Mouse (Mus musculus) neural tube, embryonic 10.5 days (tissue): ENCODE measurements around the gene C8g.

Experiments used
- DNase-seq: peaks from one replicate; pipeline ENCODE4 v3.0.0-alpha.2; 2017; ENCODE audit warnings: low spot score; ENCODE audit errors: extremely low spot score

C8g gene

GRCm38 (mm10) chr2:25501593-25502486, at the start of gene C8g:
Gene C8g (minus strand): TSS chr2:25501719.
- no peak for DNase-seq

GRCm38 (mm10) chr2:25551186-25551585, 49.7 kb upstream of the C8g start:
- no peak for DNase-seq

- DNase-seq, result no peak
Observed at GRCm38 (mm10) chr2:25549021-25549991, 47.8 kb upstream of the C8g start.

- peak; percentile 96 for DNase-seq
Observed at GRCm38 (mm10) chr2:25546811-25547491, 45.4 kb upstream of the C8g start, which contains the start of gene Traf2. Gene Traf2 (minus strand): TSS chr2:25546940.

DNA sequence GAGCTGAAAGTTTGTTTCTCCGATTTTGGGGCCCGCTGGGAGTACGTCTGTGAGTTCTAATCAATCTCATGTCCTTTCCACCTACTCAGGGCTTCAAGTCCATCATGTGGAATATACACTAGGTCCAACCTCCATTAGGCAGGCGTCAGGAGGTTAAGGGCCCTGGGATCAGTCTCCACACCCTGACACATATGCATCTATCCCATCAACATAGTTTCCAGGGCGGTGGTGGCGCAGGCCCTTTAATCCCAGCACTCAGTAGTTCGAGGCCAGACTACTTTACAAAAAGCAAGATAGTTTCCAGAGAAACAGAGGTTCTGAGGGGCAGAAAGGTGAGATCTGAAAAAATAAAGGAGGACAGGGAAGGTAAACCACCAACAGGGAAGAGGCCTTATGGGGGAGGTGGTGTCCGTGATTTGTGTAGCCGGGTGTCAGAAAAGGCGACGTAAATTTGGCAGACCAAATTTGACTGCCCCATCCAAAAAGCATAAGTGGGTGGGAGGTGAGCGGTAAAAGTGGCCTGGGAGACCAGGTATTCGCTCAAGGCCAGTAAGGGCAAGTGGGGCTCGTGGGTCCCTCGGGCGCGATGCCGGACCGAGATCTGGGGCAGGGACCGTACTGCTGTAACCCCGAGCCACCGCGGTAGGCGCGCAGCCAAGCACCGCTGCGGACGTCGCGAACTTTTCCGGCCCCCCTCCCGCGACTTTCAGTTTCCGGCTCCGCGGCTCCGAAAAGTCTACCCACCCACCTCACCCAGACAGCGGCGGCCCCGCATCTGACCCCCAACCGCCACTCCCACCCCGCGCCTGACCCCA, 44.7 kb upstream of the C8g start:
- DNase-seq, result no peak

DNA sequence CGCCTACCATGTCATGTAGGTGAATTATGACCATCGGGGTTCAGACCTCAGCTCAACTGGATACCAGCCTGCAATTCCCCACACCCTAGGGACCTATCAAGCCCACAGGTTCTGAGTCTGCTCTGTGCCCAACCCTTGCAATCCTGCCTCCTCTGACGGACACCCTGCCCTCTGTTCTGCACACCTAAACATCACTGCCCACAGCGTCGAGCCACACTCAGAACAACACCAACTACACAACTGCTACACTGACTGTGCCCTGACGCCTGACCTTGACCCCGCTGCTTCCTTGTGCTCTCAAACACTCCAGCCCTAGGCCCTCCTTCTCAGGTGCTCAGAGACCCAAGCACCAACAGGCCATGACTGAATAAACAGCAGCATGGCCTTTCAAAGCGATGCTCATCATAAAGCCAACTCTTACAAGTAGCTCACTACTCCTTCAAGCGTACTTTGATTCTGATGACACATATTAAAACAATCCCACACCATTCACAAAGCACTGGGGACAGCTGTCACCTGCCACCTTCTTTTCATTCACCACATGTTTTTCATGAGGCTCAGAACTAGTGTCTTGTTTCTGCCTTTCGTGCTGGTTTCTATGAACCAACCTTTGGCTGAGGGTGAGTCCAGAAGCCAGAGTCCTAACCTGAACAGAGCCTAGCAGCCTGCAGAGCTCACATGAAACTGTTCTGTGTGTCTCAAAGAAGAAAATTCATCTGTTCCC, 40.3 kb upstream of the C8g start:
- DNase-seq, result no peak

DNA sequence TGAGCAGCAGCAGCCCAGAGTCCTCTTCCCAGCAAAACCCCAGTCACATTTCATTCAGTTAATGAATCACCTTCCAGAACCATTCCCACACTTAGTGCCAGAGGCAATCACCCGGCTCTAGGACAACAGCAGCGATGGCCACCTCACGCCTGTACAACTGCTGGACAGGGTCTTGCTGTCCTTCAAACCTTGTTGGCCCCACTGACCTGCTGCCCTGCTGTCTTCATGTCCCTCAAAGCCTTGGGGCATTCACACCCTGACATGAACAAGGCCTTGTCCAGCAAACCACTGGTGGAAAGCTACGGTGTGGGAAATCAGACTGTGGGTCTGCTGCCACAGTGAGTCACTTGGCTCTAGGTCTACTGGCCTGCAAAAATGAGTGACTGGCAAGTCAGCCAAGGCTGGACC, 39.0 kb upstream of the C8g start:
- DNase-seq, result no peak

DNA sequence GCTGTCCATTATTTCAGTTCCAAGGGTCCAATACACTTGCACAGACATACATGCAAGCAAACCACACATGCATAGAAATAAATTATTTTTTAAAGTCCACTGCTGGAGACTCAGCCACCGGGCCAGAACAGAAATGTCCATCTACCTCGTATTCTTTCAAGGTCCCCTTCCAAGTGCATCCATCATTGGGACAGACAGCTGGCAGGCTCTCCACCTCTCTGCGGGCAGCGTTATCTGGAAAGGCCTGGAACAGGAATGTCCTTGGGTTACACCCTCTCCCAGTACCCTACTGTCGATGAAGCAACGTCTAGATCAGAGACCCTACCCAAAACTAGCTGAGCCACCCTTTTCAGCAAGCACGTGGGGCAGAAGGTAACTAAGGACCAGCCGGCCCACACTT, 35.0 kb upstream of the C8g start:
- no peak for DNase-seq

DNA sequence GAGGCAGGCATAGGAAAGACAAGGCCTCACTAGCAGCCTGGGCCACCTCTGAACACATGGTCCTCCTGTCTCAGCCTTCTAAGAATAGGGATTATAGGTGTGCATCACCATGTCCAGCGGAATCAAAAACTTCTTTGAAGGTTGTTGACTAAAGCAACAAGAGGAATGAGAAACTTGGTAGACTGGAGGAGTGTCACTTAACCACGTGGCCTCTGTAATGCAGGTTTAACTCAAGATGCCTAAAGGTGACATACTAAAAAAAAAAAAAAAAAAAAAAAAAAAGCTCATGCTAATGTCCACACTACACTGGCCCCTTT, 33.3 kb upstream of the C8g start:
- DNase-seq, result no peak

GRCm38 (mm10) chr2:25534178-25534865, 32.8 kb upstream of the C8g start:
- DNase-seq, result no peak

- no peak for DNase-seq
Observed at GRCm38 (mm10) chr2:25533707-25534106, 32.2 kb upstream of the C8g start.

DNA sequence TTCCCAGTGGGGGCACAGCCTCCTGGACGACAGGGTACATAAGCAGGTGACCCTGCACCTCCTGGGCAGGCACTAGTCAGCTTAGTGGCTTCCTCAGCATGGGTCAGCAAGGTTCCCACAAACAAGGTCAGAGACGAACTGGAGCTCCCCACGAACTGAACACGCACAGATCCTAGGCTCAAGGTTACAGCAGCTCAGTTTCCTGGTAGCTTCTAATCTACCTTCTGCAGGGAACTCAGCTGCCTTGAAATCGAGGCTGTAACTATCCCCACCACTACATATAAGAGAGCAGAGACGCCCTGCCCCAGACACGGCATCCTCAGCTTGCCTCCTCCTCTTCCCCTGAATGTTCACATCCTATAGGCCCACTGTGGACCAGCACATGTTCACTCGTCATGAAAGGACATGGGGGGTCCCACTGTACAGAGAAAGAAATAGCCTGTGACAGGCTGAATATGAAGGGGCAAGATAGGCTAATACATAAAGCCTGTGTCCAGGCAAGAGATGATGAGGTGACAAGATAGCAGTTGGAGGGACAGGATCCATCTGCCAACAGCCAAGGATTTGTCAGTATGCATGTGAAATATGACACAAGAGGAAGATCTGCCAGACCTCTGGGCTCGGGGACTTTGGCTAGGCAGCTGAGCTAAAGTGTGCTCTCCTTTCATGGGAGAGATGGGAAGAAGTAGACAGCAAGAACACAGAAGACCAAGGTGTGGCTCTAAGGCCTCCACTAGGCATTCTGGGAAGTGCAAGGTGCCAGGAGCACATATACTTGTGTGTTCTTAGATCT, 25.2 kb upstream of the C8g start:
- no peak for DNase-seq

GRCm38 (mm10) chr2:25509912-25510311, 8.4 kb upstream of the C8g start:
- DNase-seq, result no peak

DNA sequence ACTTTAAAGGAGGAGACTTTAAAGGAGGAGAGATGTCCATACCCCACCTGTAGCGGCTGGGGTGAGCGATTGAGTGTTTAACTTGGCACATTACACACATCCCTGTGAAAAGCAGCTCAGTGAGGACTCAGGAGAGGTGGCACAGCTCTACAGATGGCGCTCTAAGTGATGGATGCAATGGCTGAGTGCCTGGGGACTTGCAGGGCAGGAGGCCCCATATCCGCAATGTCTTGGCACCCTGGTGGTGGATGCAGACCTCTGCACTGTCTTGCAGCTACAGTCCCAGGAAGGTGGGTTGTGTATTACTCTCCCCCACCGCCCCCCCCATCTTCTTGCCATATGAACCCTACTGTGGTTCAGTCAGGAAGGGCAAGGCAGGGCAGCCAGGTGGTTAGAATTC, 5.4 kb upstream of the C8g start:
- no peak for DNase-seq

- no peak for DNase-seq
Observed at GRCm38 (mm10) chr2:25505860-25506259, 4.3 kb upstream of the C8g start.

DNA sequence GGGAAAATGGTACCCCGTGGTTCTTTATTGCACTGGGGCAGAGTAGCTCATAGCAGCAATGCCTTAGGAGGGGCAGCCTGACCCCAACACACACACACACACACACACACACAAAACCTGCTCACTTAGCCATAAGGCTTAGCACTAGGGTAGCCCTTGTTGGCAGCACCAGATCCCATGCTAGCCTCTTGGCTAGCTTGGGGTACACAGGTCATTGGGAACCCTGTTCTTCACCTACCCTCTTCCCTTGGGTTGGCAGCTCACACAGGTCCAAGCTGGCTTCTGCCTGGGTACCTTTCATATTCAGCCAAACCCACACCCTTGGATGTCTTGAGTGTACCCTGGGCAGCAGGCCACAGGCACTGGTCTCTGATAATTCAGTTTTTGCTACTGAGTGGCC, 3.5 kb upstream of the C8g start:
- no peak for DNase-seq

GRCm38 (mm10) chr2:25504538-25504937, 3.0 kb upstream of the C8g start:
- no peak for DNase-seq

DNA sequence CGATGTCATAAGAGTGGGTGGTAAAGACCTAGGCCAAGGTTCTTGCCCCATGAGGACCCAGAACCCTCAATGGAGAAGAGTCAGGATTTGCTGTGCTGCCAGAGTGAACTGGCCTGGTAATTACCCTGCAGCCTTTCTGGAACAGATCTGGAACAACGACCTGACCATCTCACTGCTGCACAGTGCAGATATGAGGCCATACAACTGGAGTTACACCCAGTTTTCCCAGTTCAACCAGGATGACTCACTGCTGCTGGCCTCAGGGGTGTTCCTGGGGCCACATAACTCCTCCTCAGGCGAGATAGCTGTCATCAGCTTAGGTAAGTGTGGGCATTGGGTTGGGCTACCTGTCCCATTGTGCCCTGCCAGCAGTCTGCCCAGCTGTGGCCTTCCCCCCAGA, 1.2 kb upstream of the C8g start:
- DNase-seq, result no peak
